Mouse (Mus musculus): ENCODE data around the gene Psma7. TPM values are rescaled to one million over a fixed set of nuclear protein-coding genes. Genes with fewer than 3 reads are reported as not detected.

Psma7 gene
- polyA plus RNA-seq, 1 experiment from 2014 or later = 618 TPM

DNA sequence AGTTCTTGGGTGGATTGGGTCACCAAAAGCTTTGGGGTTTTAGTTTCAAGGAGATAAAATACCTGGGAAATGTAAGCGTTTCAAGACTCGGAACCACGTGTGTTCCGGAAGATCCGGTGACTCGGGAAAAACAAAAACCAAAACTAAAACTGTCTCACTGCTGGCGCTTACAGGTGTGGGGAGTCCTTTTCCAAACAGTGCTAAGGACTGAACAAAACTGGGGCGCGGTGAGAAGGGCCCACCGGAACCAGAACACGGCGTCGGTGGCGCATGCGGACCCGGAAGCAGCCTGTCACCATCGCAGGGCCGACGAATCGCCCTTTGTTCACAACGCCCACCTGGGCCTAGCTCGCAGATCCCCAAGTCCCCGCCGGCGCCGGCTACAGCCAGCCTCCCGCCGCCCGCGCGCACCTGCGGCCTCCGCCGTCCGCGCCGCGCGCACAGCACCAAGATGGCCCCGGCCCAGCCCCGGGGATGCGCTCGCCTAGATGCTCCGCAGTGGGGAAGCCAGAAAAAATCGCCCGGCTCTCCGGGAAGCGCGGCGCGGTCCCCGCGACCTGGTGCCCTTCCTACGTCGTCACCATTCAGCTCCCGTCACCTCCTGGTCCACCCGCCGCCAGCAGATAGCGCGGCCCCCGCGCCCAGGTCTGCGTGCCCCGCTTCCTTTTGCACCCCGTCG is 517 bp downstream of the Psma7 start:
- 0% methylated on average over 58 of the region's 66 CpGs for WGBS
- peak; percentile 24 for ATAC-seq (ENCODE audit: insufficient number of reproducible peaks, insufficient read depth, low FRiP score, low TSS enrichment)
- H3K27me3 ChIP-seq = no peaks in the 10 kb centered on the region
- peak overlapping the region; percentile 88 for H3K9ac ChIP-seq
- peaks cover 28% of the 10 kb centered on the region for H3K36me3 ChIP-seq
- H3K9me3 ChIP-seq = no peaks in the 10 kb centered on the region
- peak overlapping the region; percentile 91 for H3K27ac ChIP-seq
- H3K4me3 ChIP-seq = peak overlapping the region; percentile 100
- peaks cover 29% of the 10 kb centered on the region for H3K4me1 ChIP-seq
- peak overlapping the region; percentile 90 for H3K4me2 ChIP-seq (replicated peaks)

DNA sequence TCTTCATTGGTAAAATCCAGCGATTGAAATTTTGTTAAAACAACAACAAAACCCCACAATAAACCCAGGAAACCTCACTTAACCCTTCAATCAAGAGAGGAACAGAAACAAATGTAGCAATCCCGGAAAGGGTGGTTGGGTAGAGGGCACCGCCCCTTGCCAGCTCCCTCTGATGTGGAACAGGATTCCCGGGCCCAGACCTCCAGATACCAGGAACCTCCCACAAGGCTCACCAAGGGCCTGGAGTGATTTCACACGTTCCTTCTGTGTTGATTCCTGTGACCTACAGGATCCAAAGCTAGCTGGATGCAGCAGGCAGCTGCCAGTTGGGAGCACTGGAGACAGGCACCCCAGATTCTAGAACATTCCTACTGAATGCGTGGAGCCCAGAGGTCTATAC is 1.8 kb downstream of the Psma7 start:
- peaks cover 41% of the 10 kb centered on the region for H3K36me3 ChIP-seq
- peak overlapping the region; percentile 90 for H3K4me2 ChIP-seq (replicated peaks)
- H3K9me3 ChIP-seq = no peaks in the 10 kb centered on the region
- no peak overlapping the region; the same call in 1 of the 2 replicates for H3K9ac ChIP-seq
- 56% methylated on average over 6 of the region's 6 CpGs for WGBS
- H3K27me3 ChIP-seq = no peaks in the 10 kb centered on the region
- ATAC-seq (ENCODE audit: insufficient number of reproducible peaks, insufficient read depth, low FRiP score, low TSS enrichment) = no peak
- peaks cover 29% of the 10 kb centered on the region for H3K4me1 ChIP-seq
- H3K4me3 ChIP-seq = no peak overlapping the region; the same call in 1 of the 2 replicates
- H3K27ac ChIP-seq = no peak overlapping the region

GRCm38 (mm10) chr2:180034753-180035152 is 7.5 kb downstream of the Psma7 start:
- peaks cover 98% of the 10 kb centered on the region for H3K36me3 ChIP-seq

GRCm38 (mm10) chr2:180033956-180034355 is 8.3 kb downstream of the Psma7 start:
- no peak overlapping the region for H3K27ac ChIP-seq
- no peaks in the 10 kb centered on the region for H3K9me3 ChIP-seq
- no peaks in the 10 kb centered on the region for H3K27me3 ChIP-seq
- peaks cover 100% of the 10 kb centered on the region for H3K36me3 ChIP-seq
- no peaks in the 10 kb centered on the region for H3K4me1 ChIP-seq
- H3K4me2 ChIP-seq (replicated peaks) = no peak overlapping the region
- no peak overlapping the region for H3K4me3 ChIP-seq
- 38% methylated on average over 3 of the region's 3 CpGs for WGBS
- H3K9ac ChIP-seq = no peak overlapping the region
- ATAC-seq (ENCODE audit: insufficient number of reproducible peaks, insufficient read depth, low FRiP score, low TSS enrichment) = 0 out of 2 replicates have a peak, but pooled peaks have one; percentile 11

More at GRCm38 (mm10) chr2:180034753-180035152, 7.5 kb downstream of the Psma7 start:
- ATAC-seq (ENCODE audit: insufficient number of reproducible peaks, insufficient read depth, low FRiP score, low TSS enrichment) = no peak
- Histone ChIP-seq H3K27me3 (no peaks in the 10 kb centered on the region), H3K9ac (no peak overlapping the region), H3K27ac (no peak overlapping the region), H3K4me3 (no peak overlapping the region), H3K4me1 (peaks cover 3% of the 10 kb centered on the region; the same call in 1 of the 2 replicates), H3K9me3 (no peaks in the 10 kb centered on the region), H3K4me2 (replicated peaks) (no peak overlapping the region)
- 62% methylated on average over 5 of the region's 5 CpGs for WGBS

DNA sequence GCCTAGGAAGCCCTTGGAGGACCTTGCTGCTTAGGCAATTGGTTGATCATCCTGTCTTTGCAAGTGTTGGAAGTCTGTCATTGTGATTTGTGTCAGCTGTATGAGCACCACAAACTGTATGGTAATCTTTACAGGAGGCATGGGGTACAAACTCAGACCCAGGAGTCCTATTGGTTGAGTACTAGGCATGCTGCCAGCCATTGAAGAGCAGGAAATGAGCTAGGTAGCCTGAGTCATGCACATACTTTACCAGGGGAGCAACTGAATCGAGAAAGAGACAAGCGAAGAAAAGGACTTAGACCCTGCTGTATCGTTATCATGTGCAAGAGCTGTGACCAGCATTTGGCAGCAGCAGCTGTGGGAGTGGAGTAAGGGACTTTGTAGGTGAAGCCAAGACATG is 9.3 kb downstream of the Psma7 start:
- Histone ChIP-seq H3K27ac (no peak overlapping the region), H3K36me3 (peaks cover 99% of the 10 kb centered on the region), H3K4me1 (peaks cover 5% of the 10 kb centered on the region), H3K9ac (0 out of 2 replicates have a peak overlapping the region, but pooled peaks have one; percentile 7), H3K9me3 (no peaks in the 10 kb centered on the region), H3K27me3 (no peaks in the 10 kb centered on the region), H3K4me2 (replicated peaks) (no peak overlapping the region), H3K4me3 (no peak overlapping the region)
- ATAC-seq (ENCODE audit: insufficient number of reproducible peaks, insufficient read depth, low FRiP score, low TSS enrichment) = no peak
- WGBS = 83% methylated on average over 3 of the region's 3 CpGs

DNA sequence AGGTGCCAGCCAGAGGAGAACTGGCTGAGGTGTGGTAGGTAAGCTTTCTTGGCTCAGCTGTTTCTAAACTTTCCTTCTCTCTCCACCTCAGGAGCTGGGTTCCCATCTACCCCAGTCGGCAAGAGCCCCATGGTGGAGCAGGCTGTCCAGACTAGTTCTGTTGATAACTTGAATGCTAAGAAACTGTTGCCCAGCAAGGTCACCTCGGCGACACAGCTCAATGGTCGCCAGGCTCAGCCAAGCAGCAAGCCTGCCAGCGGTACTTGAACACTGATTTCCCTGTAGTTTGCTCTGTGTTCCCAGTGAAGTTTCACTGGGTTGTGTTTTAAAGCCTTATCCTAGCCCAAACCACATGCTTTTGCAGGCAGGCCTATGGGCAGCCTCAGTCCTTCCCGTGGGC is 11.0 kb downstream of the Psma7 start:
- H3K9ac ChIP-seq = no peak overlapping the region
- H3K9me3 ChIP-seq = no peaks in the 10 kb centered on the region
- no peak overlapping the region for H3K27ac ChIP-seq
- peaks cover 87% of the 10 kb centered on the region for H3K36me3 ChIP-seq
- 97% methylated on average over 6 of the region's 6 CpGs for WGBS
- no peak for ATAC-seq (ENCODE audit: insufficient number of reproducible peaks, insufficient read depth, low FRiP score, low TSS enrichment)
- H3K27me3 ChIP-seq = no peaks in the 10 kb centered on the region
- H3K4me2 ChIP-seq (replicated peaks) = no peak overlapping the region
- no peak overlapping the region for H3K4me3 ChIP-seq
- H3K4me1 ChIP-seq = peaks cover 22% of the 10 kb centered on the region

- H3K9ac ChIP-seq = 0 out of 2 replicates have a peak overlapping the region, but pooled peaks have one; percentile 93
- H3K27me3 ChIP-seq = peaks cover 10% of the 10 kb centered on the region; the same call in 1 of the 2 replicates
- ATAC-seq (ENCODE audit: insufficient number of reproducible peaks, insufficient read depth, low FRiP score, low TSS enrichment) = no peak
- peak overlapping the region; percentile 92 for H3K4me2 ChIP-seq (replicated peaks)
- no peaks in the 10 kb centered on the region for H3K9me3 ChIP-seq
- WGBS = 81% methylated on average over 9 of the region's 9 CpGs
- peaks cover 52% of the 10 kb centered on the region for H3K36me3 ChIP-seq
- H3K27ac ChIP-seq = no peak overlapping the region
- H3K4me1 ChIP-seq = peaks cover 29% of the 10 kb centered on the region
- peak overlapping the region; percentile 78 for H3K4me3 ChIP-seq
These were observed 14.5 kb downstream of the Psma7 start for GRCm38 (mm10) chr2:180027768-180028167.

- ATAC-seq (ENCODE audit: insufficient number of reproducible peaks, insufficient read depth, low FRiP score, low TSS enrichment) = no peak
- Histone ChIP-seq H3K27me3 (peaks cover 20% of the 10 kb centered on the region; the same call in 1 of the 2 replicates), H3K9me3 (no peaks in the 10 kb centered on the region), H3K36me3 (peaks cover 33% of the 10 kb centered on the region), H3K4me3 (peak overlapping the region; percentile 78), H3K27ac (peak overlapping the region; percentile 97), H3K9ac (peak overlapping the region; percentile 93), H3K4me2 (replicated peaks) (peak overlapping the region; percentile 92), H3K4me1 (peaks cover 29% of the 10 kb centered on the region)
- 5% methylated on average over 6 of the region's 6 CpGs for WGBS
These were observed 16.4 kb downstream of the Psma7 start for GRCm38 (mm10) chr2:180025861-180026200.

- Histone ChIP-seq H3K9ac (peak overlapping the region; percentile 93), H3K27ac (peak overlapping the region; percentile 97), H3K4me2 (replicated peaks) (peak overlapping the region; percentile 92), H3K4me1 (peaks cover 29% of the 10 kb centered on the region), H3K27me3 (peaks cover 20% of the 10 kb centered on the region; the same call in 1 of the 2 replicates), H3K4me3 (peak overlapping the region; percentile 78), H3K36me3 (peaks cover 28% of the 10 kb centered on the region), H3K9me3 (no peaks in the 10 kb centered on the region)
- under 1% methylated on average over 83 of the region's 84 CpGs for WGBS
- peak; percentile 0; the same call in 1 of the 2 replicates for ATAC-seq (ENCODE audit: insufficient number of reproducible peaks, insufficient read depth, low FRiP score, low TSS enrichment)
These were observed 16.9 kb downstream of the Psma7 start for GRCm38 (mm10) chr2:180025135-180025860.

DNA sequence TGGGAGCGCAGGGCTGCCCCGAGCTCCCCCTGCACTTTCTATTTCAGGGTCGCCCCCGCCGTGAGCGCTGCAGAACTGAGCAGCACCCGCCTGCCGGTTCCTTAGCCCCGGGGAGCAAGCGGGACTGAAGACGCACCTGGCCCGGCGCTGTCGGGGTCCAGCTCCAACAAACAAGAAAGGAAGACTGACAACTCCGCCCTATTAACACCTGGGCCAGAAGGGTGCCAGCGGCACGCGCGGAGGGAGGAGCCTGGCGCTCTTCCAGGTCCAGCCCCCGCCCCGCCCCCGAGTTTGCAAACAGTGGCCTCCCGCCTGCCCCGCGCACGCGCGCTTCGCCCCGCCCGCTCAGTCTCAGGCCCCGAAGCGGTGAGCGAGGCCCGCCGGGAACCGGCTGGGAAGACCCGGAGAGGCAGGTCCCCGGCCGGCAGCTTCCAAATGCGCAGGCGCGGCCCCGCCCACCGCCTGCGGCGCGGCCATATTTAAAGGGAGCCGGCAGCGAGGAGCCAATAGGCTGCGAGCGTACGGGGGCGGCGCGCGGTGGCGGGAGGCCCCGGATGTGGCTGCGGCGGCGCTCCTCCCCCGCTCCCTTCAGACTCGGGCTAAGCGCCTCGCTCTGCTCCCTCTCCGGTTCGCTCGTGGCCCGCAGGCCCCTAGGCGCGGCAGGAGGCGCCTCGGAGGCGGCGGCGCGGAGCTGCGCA is 17.7 kb downstream of the Psma7 start, which contains the start of gene Lsm14b:
Gene Lsm14b (plus strand): TSS at position 587 of the 698 bp plus-strand sequence.
- peak; percentile 94 for ATAC-seq (ENCODE audit: insufficient number of reproducible peaks, insufficient read depth, low FRiP score, low TSS enrichment)
- no peaks in the 10 kb centered on the region for H3K9me3 ChIP-seq
- H3K36me3 ChIP-seq = peaks cover 20% of the 10 kb centered on the region
- H3K9ac ChIP-seq = peak within 1 kb of the TSS; percentile 93
- H3K27me3 ChIP-seq = peaks cover 20% of the 10 kb centered on the region; the same call in 1 of the 2 replicates
- under 1% methylated on average over 71 of the region's 80 CpGs for WGBS
- peak within 1 kb of the TSS; percentile 78 for H3K4me3 ChIP-seq
- peaks cover 29% of the 10 kb centered on the region for H3K4me1 ChIP-seq
- peak within 1 kb of the TSS; percentile 92 for H3K4me2 ChIP-seq (replicated peaks)
- H3K27ac ChIP-seq = peak within 1 kb of the TSS; percentile 97

DNA sequence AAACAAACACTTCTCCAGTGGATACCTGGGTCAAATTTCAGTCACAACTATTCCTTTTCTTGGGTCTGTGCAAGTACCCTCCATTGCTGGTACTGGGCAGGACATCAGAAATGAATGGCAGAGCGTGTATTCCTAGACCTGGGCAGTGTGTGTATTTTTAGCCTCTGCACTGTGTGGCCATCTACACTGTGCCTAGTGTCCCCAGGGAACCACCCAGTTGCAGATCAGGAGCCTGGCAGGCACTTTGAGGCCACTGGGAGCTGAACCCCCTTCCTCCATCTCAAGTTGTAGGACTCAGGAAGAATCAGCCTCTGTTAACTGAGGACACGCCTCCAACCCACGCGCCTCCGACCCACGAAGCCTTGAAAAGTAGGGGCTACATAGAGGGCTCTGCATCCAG is 19.5 kb downstream of the Psma7 start:
- Histone ChIP-seq H3K4me3 (no peak overlapping the region), H3K4me2 (replicated peaks) (no peak overlapping the region), H3K9ac (no peak overlapping the region), H3K9me3 (no peaks in the 10 kb centered on the region), H3K36me3 (peaks cover 3% of the 10 kb centered on the region), H3K27ac (no peak overlapping the region), H3K4me1 (peaks cover 23% of the 10 kb centered on the region), H3K27me3 (peaks cover 20% of the 10 kb centered on the region; the same call in 1 of the 2 replicates)
- no peak for ATAC-seq (ENCODE audit: insufficient number of reproducible peaks, insufficient read depth, low FRiP score, low TSS enrichment)
- WGBS = 71% methylated on average over 6 of the region's 6 CpGs

Data from embryonic facial prominence, embryonic 12.5 days (tissue).